Mouse (Mus musculus) brain, embryonic 18.5 days (tissue): Measurements from ENCODE around the gene Scgb1b11.
"Not testable (repeated sequence)": the region's sequence is repeated elsewhere in the genome, so short reads cannot be mapped to it uniquely, and the experiment has no call there.

Experiments used
- DNase-seq: peaks from one replicate; pipeline ENCODE4 v3.0.0-alpha.2; 2012; ENCODE audit warnings: low read depth, low spot score

Scgb1b11 gene

GRCm38 (mm10) chr7:32222540-32222939 is at the start of gene Scgb1b11:
Scgb1b11 (plus strand) TSS chr7:32222840.
- not testable (repeated sequence) for DNase-seq

GRCm38 (mm10) chr7:32211045-32211444 is 11.6 kb upstream of the Scgb1b11 start, which contains the start of gene Scgb2b11:
Scgb2b11 (minus strand) TSS chr7:32211145.
- DNase-seq = not testable (repeated sequence)
